Mouse (Mus musculus) erythroblast, adult 5-6 weeks (primary cell): Measurements from ENCODE around the gene Vmn1r157. TPM values are rescaled to one million over a fixed set of nuclear protein-coding genes. Genes with fewer than 3 reads are reported as not detected.
"Not testable (repeated sequence)": the region's sequence is repeated elsewhere in the genome, so short reads cannot be mapped to it uniquely, and the experiment has no call there.

Experiments used
- ATAC-seq: replicated peaks from 2 replicates; pipeline ENCODE4 v1.8.0; 2016; ENCODE audit warnings: moderate number of reproducible peaks, mild to moderate bottlenecking, moderate TSS enrichment, inconsistent platforms; ENCODE audit not compliant: poor library complexity, low FRiP score, severe bottlenecking
- total RNA-seq, 2 experiments: library from RNA; stranded (forward) in 1 of 2; stranded (reverse) in 1 of 2; fragments of 150-400 nt in 1 of 2; fragments of 200-764, 138-1000 nt in 1 of 2; gene quantifications; 2 replicates each; pipeline versions ENCODE4 v1.2.3 to v1.2.4; 2015 to 2017; ENCODE audit warnings: low replicate concordance in 2 of 2

The Vmn1r157 gene
- total RNA-seq (2015; ENCODE audit: low replicate concordance) (not detected in 2 replicates), total RNA-seq (2017; ENCODE audit: low replicate concordance) (not detected in 2 replicates)

DNA sequence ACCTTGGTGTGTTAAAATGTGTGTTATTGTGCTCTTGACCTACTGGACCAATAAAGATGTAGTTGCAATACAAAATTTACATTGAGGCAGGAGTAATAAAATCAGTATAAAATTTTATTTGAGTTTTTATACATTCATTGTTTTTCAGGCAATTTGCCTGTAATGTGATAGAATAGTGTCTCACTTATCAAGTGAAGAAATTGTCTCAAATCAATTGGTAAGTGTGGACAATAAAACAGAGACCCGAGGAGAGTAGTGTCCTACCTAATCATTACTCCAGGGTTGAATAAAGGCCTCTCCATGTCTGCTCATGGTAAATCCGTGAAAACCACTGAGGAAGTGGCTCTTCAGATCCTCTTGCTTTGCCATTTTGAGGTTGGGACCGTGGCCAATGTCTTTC lies at the start of gene Vmn1r157:
Gene Vmn1r157 (plus strand): TSS at position 301 of the 400 bp plus-strand sequence.
- not testable (repeated sequence) for ATAC-seq

DNA sequence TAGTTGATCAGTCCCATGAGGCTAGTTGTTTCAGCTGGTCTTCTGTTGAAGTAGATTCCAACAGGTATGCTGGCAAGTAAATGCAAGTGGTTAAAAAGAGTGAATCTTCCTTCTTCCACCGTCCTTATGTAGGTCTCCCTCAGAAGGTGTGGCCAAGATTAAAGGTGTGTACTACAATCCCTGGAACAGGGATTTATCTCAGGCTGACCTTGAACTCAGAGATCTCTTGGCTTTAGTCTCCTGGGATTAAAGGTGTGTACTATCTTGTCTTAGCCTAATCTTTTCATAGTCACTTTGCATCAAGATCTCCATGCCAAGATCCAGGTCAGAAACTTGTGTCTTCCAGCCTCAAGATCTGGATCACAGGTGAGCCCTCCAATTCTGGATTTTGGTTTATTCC lies 41.9 kb upstream of the Vmn1r157 start, which contains the start of gene Gm4567:
Gene Gm4567 (minus strand): TSS at position 101 of the 400 bp plus-strand sequence.
- ATAC-seq = not testable (repeated sequence)

DNA sequence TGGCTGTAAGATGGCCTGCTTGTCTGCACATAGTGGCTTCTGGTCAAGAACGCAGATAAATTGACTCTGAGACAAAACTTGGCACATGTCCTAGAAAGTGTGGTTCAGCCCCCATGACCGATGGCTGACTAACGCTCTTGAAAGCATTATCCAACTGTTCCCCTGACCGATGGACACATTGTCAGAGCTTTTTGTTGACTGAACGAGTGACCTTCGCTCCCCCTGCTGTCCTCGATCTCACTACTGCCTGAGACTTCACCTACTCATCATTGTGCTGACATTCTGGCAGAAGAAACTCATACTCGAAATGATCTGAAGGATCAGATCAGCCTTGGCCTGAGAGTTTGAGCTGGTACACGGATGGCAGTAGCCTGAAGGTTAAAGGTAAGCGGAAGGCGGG lies 14.5 kb downstream of the Vmn1r157 start:
- ATAC-seq = not testable (repeated sequence)

DNA sequence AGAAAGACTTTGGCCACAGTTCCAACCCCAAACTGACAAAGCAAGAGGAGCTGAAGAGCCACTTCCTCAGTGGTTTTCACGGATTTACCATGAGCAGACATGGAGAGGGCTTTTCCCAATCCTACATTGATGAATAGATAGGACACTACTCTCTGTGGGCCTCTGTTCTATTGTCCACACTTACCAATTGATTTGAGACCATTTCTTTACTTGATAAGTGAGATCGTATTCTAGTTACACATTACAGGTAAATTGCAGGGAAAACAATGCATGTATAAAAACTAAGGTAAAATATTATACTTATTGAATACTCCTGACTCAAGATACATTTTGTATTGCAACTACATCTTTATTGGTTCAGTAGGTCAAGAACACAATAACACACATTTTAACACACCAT lies 29.2 kb downstream of the Vmn1r157 start, which contains the start of gene Vmn1r158:
Gene Vmn1r158 (minus strand): TSS at position 101 of the 400 bp plus-strand sequence.
- not testable (repeated sequence) for ATAC-seq

Other genes with a start within 250 kb of the Vmn1r157 start
- gene Vmn1r152, start 238.7 kb upstream of the Vmn1r157 start, total RNA-seq (2015; ENCODE audit: low replicate concordance) = not detected in 2 replicates
- gene Vmn1r152, start 238.7 kb upstream of the Vmn1r157 start, total RNA-seq (2017; ENCODE audit: low replicate concordance) = not detected in 2 replicates
- gene Gm8677, start 226.8 kb upstream of the Vmn1r157 start, total RNA-seq (2015; ENCODE audit: low replicate concordance) = not detected in 2 replicates
- not detected in 2 replicates for gene Gm8677, start 226.8 kb upstream of the Vmn1r157 start, total RNA-seq (2017; ENCODE audit: low replicate concordance)
- not detected in 2 replicates for gene Gm4201, start 196.4 kb upstream of the Vmn1r157 start, total RNA-seq (2015; ENCODE audit: low replicate concordance)
- not detected in 2 replicates for gene Gm4201, start 196.4 kb upstream of the Vmn1r157 start, total RNA-seq (2017; ENCODE audit: low replicate concordance)
- gene Gm4565, start 173.6 kb upstream of the Vmn1r157 start, total RNA-seq (2015; ENCODE audit: low replicate concordance) = not detected in 2 replicates
- not detected in 2 replicates for gene Gm4565, start 173.6 kb upstream of the Vmn1r157 start, total RNA-seq (2017; ENCODE audit: low replicate concordance)
- gene Vmn1r155, start 103.7 kb upstream of the Vmn1r157 start, total RNA-seq (2015; ENCODE audit: low replicate concordance) = not detected in 2 replicates
- not detected in 2 replicates for gene Vmn1r155, start 103.7 kb upstream of the Vmn1r157 start, total RNA-seq (2017; ENCODE audit: low replicate concordance)
- not detected in 2 replicates for gene Gm8693, start 69.4 kb upstream of the Vmn1r157 start, total RNA-seq (2015; ENCODE audit: low replicate concordance)
- not detected in 2 replicates for gene Gm8693, start 69.4 kb upstream of the Vmn1r157 start, total RNA-seq (2017; ENCODE audit: low replicate concordance)
- gene Gm4567, start 42.0 kb upstream of the Vmn1r157 start, total RNA-seq (2015; ENCODE audit: low replicate concordance) = not detected in 2 replicates
- gene Gm4567, start 42.0 kb upstream of the Vmn1r157 start, total RNA-seq (2017; ENCODE audit: low replicate concordance) = not detected in 2 replicates
- gene Vmn1r158, start 29.1 kb downstream of the Vmn1r157 start, total RNA-seq (2015; ENCODE audit: low replicate concordance) = not detected in 2 replicates
- not detected in 2 replicates for gene Vmn1r158, start 29.1 kb downstream of the Vmn1r157 start, total RNA-seq (2017; ENCODE audit: low replicate concordance)
- not detected in 2 replicates for gene Vmn1r159, start 81.9 kb downstream of the Vmn1r157 start, total RNA-seq (2015; ENCODE audit: low replicate concordance)
- gene Vmn1r159, start 81.9 kb downstream of the Vmn1r157 start, total RNA-seq (2017; ENCODE audit: low replicate concordance) = not detected in 2 replicates
- not detected in 2 replicates for gene Vmn1r160, start 109.5 kb downstream of the Vmn1r157 start, total RNA-seq (2015; ENCODE audit: low replicate concordance)
- not detected in 2 replicates for gene Vmn1r160, start 109.5 kb downstream of the Vmn1r157 start, total RNA-seq (2017; ENCODE audit: low replicate concordance)
- gene Gm4214, start 223.0 kb downstream of the Vmn1r157 start, total RNA-seq (2015; ENCODE audit: low replicate concordance) = not detected in 2 replicates
- not detected in 2 replicates for gene Gm4214, start 223.0 kb downstream of the Vmn1r157 start, total RNA-seq (2017; ENCODE audit: low replicate concordance)